Mouse (Mus musculus) neural tube, embryonic 14.5 days (tissue): ENCODE data around the gene Kdelc1. TPM values are rescaled to one million over a fixed set of nuclear protein-coding genes. Genes with fewer than 3 reads are reported as not detected.

Experiments
- ATAC-seq: fragments of 200-750 bp; cut with Nextera tagmentation; 2 replicates; pipeline ENCODE4 v1.8.0; 2017; ENCODE audit warnings: low read depth, mild to moderate bottlenecking, moderate TSS enrichment, moderate library complexity
- H3K27ac ChIP-seq: fragments of 300-500 bp; sonication (generic); 2 replicates; pipeline ENCODE4 v1.5.1; 2014; ENCODE audit warnings: low read depth, mild to moderate bottlenecking, control low read depth, low read length, moderate library complexity, mixed read lengths
- H3K27me3 ChIP-seq: fragments of 300-500 bp; sonication (generic); 2 replicates; pipeline ENCODE4 v1.6.1; 2014; ENCODE audit warnings: low read length; ENCODE audit not compliant: control insufficient read depth, insufficient read depth
- H3K36me3 ChIP-seq: fragments of 300-500 bp; sonication (generic); 2 replicates; pipeline ENCODE4 v1.6.1; 2014; ENCODE audit warnings: low read length, mixed read lengths; ENCODE audit not compliant: control insufficient read depth, insufficient read depth
- H3K4me1 ChIP-seq: fragments of 300-500 bp; sonication (generic); 2 replicates; pipeline ENCODE4 v1.6.1; 2014; ENCODE audit warnings: low read length; ENCODE audit not compliant: control insufficient read depth, insufficient read depth
- H3K4me2 ChIP-seq: fragments of 300-500 bp; sonication (generic); 2 replicates; pipeline ENCODE4 v1.6.1; 2014; ENCODE audit warnings: mild to moderate bottlenecking, low read depth, low read length, control low read depth
- H3K4me3 ChIP-seq: fragments of 300-500 bp; sonication (generic); 2 replicates; pipeline ENCODE4 v1.5.1; 2014; ENCODE audit warnings: low read depth, low read length, control low read depth, mixed read lengths
- H3K9ac ChIP-seq: fragments of 300-500 bp; sonication (generic); replicated peaks from 2 replicates; pipeline ENCODE4 v1.6.1; 2014; ENCODE audit warnings: low read depth, mild to moderate bottlenecking, control low read depth, low read length, mixed read lengths
- H3K9me3 ChIP-seq: fragments of 300-500 bp; sonication (generic); 2 replicates; pipeline ENCODE4 v1.6.1; 2016; ENCODE audit warnings: low read length; ENCODE audit not compliant: control insufficient read depth
- WGBS: fragments of 180-500 bp; shearing (Covaris S2); extraction: QIAGEN DNeasy Blood & Tissue Kit; methylation state at CpG from one replicate; pipeline ENCODE4 v1.1.7; 2014; 5-methylcytosine and 5-hydroxymethylcytosine counted together
- polyA plus RNA-seq: library from polyadenylated mRNA; unstranded; fragments of >200 nt; fragmentation: Nextera tagmentation; extraction: Ambion mirVana; gene quantifications from 2 replicates; pipeline ENCODE4 v1.2.1, GENCODE M21; 2014

Kdelc1 gene
- polyA plus RNA-seq, 1 experiment from 2014 or later, result 25.3 TPM

GRCm38 (mm10) chr1:44142747-44143146, 24.1 kb upstream of the Kdelc1 start:
- Histone ChIP-seq H3K27me3 (no peaks in the 10 kb centered on the region), H3K4me1 (no peaks in the 10 kb centered on the region), H3K4me2 (no peak overlapping the region), H3K9me3 (no peaks in the 10 kb centered on the region), H3K4me3 (no peak overlapping the region), H3K27ac (no peak overlapping the region), H3K36me3 (peaks cover 24% of the 10 kb centered on the region; the same call in 1 of the 2 replicates), H3K9ac (no peak overlapping the region)
- no peak for ATAC-seq
- 90% methylated on average over 5 of the region's 5 CpGs for WGBS

DNA sequence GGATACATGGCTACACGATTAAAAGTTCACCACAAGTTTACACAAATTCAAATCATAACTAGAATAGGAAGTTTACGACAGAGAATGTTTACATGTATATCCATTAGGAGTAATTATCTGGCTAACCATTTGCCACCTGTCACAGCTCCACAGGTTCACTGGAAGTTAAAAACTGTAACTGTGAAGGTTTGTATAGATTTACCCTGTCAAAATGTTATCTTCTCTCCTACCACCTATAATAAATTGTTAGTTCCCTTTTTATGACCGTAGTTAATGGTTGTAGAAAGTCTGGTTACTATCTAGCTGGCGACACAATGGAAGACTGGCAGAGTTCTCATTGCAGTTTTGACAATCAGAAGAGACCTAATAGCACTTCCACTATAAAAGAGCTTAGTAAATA, 21.6 kb upstream of the Kdelc1 start:
- no peak overlapping the region for H3K27ac ChIP-seq
- no peak for ATAC-seq
- no peak overlapping the region for H3K9ac ChIP-seq
- H3K36me3 ChIP-seq, result peaks cover 37% of the 10 kb centered on the region; the same call in 1 of the 2 replicates
- no peak overlapping the region for H3K4me3 ChIP-seq
- no peaks in the 10 kb centered on the region for H3K4me1 ChIP-seq
- 80% methylated on average over 4 of the region's 4 CpGs for WGBS
- no peak overlapping the region for H3K4me2 ChIP-seq
- no peaks in the 10 kb centered on the region for H3K9me3 ChIP-seq
- no peaks in the 10 kb centered on the region for H3K27me3 ChIP-seq

GRCm38 (mm10) chr1:44129929-44130581, 11.4 kb upstream of the Kdelc1 start:
- no peak for ATAC-seq
- Histone ChIP-seq H3K36me3 (peaks cover 31% of the 10 kb centered on the region; the same call in 1 of the 2 replicates), H3K9me3 (no peaks in the 10 kb centered on the region), H3K4me2 (no peak overlapping the region), H3K4me1 (no peaks in the 10 kb centered on the region), H3K9ac (no peak overlapping the region), H3K27ac (no peak overlapping the region), H3K27me3 (no peaks in the 10 kb centered on the region), H3K4me3 (no peak overlapping the region)
- WGBS, result 91% methylated on average over 4 of the region's 4 CpGs

- WGBS, result 98% methylated on average over 4 of the region's 4 CpGs
- peaks cover 19% of the 10 kb centered on the region; the same call in 1 of the 2 replicates for H3K36me3 ChIP-seq
- no peak overlapping the region for H3K27ac ChIP-seq
- H3K9me3 ChIP-seq, result no peaks in the 10 kb centered on the region
- peaks cover 8% of the 10 kb centered on the region; the same call in 1 of the 2 replicates for H3K4me1 ChIP-seq
- no peak for ATAC-seq
- H3K4me2 ChIP-seq, result no peak overlapping the region
- no peak overlapping the region for H3K4me3 ChIP-seq
- H3K27me3 ChIP-seq, result no peaks in the 10 kb centered on the region
- H3K9ac ChIP-seq, result no peak overlapping the region
Measured at GRCm38 (mm10) chr1:44125590-44125989, 7.0 kb upstream of the Kdelc1 start.

GRCm38 (mm10) chr1:44122256-44122655, 3.6 kb upstream of the Kdelc1 start:
- H3K9ac ChIP-seq, result no peak overlapping the region
- no peak overlapping the region for H3K27ac ChIP-seq
- no peaks in the 10 kb centered on the region for H3K27me3 ChIP-seq
- ATAC-seq, result no peak
- H3K4me3 ChIP-seq, result no peak overlapping the region
- H3K36me3 ChIP-seq, result peaks cover 6% of the 10 kb centered on the region; the same call in 1 of the 2 replicates
- WGBS, result 88% methylated on average over 3 of the region's 3 CpGs
- H3K4me2 ChIP-seq, result no peak overlapping the region
- H3K4me1 ChIP-seq, result peaks cover 16% of the 10 kb centered on the region; the same call in 1 of the 2 replicates
- H3K9me3 ChIP-seq, result no peaks in the 10 kb centered on the region

DNA sequence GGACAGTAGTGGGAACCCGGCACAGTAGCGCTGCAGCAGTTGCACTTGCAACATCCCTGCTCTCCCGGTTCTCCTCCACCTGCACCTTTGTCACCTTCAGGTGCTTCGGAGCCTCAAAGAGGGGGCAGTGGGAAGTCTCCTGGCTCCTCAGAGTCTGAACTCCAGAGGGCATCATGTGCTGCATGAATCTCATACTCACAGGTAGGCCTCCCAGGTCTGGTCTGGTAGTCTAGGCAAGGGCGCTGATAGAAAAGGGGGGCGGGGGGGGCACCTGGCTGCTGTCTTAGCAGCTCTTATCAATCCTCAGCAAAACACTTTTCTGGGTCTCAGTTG, 1.4 kb upstream of the Kdelc1 start:
- peak overlapping the region; percentile 85 for H3K4me2 ChIP-seq
- peak; percentile 22; the same call in 1 of the 2 replicates for ATAC-seq
- H3K36me3 ChIP-seq, result no peaks in the 10 kb centered on the region
- H3K9me3 ChIP-seq, result no peaks in the 10 kb centered on the region
- no peaks in the 10 kb centered on the region for H3K27me3 ChIP-seq
- H3K4me3 ChIP-seq, result peak overlapping the region; percentile 63
- 4% methylated on average over 6 of the region's 6 CpGs for WGBS
- peaks cover 16% of the 10 kb centered on the region; the same call in 1 of the 2 replicates for H3K4me1 ChIP-seq
- H3K9ac ChIP-seq, result peak overlapping the region; percentile 89
- H3K27ac ChIP-seq, result peak overlapping the region; percentile 94

DNA sequence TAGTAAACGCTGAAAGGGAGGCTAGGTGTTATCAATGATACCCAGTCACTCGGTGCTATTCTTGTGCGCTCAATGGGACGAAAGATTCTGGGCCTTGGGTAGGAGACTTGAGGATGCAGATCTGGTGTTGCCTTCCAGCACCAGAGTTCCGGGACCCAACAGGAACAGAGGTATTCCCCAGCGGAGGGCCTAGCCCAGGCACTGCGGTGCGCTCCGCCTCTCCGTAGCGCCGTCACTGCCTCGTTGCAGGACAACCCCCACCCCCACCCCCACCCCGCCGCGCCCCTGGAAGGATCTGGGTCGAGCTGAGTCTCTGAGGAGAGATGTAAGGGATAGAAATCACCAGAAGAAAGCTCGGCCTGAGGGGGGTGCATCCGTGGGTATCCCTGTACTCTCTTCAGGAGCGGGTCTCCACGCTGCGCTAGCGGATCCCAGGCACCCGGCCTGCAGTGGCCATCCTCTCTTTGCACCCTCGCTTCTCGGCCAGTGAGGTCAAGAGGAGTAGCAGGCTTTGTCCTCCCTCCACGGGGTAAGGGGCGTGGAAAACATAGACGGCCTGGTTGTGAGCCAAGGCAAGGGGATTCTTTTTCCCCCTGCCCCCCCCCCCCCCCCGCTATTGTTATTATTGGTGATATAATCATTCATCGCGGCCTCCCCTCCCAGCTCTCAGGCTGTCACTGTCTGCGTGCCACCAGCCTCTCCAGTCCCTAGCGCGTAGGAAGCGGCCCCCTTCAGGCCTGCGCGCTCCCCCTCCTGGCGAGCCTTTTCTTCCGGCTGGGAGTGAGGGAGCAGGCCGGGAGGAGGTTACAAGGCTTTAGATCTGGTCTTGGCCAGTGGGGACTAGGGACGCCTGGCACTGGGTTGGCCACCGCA, 829 bp upstream of the Kdelc1 start:
- H3K4me1 ChIP-seq, result peaks cover 16% of the 10 kb centered on the region; the same call in 1 of the 2 replicates
- no peaks in the 10 kb centered on the region for H3K36me3 ChIP-seq
- peak overlapping the region; percentile 94 for H3K27ac ChIP-seq
- H3K9ac ChIP-seq, result peak overlapping the region; percentile 89
- peak overlapping the region; percentile 85 for H3K4me2 ChIP-seq
- no peaks in the 10 kb centered on the region for H3K9me3 ChIP-seq
- ATAC-seq, result peak; percentile 89
- peak overlapping the region; percentile 63 for H3K4me3 ChIP-seq
- no peaks in the 10 kb centered on the region for H3K27me3 ChIP-seq
- WGBS, result 0% methylated on average over 41 of the region's 43 CpGs

DNA sequence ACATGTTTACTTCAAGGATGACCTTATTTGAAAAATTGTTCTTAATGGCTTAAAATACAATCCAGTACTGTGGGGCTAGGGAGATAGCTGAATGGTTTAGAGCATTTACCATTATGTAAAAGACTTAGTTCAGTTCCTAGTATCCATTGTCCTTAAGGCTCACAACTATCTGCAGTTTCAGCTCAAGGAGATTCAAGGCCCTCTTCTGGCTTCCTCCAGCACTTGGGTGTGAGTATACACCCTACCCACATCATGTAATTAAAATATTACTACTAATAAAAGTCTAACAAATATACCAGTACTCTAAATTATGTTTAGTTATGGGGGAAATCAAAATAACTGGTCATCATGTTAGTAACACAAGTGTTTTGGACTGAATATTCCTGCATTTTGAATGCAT, 1.0 kb downstream of the Kdelc1 start:
- Histone ChIP-seq H3K9ac (no peak overlapping the region), H3K36me3 (peaks cover 9% of the 10 kb centered on the region), H3K4me1 (peaks cover 16% of the 10 kb centered on the region; the same call in 1 of the 2 replicates), H3K4me3 (peak overlapping the region; percentile 63), H3K9me3 (no peaks in the 10 kb centered on the region), H3K27me3 (no peaks in the 10 kb centered on the region), H3K4me2 (peak overlapping the region; percentile 85), H3K27ac (no peak overlapping the region)
- ATAC-seq, result no peak

DNA sequence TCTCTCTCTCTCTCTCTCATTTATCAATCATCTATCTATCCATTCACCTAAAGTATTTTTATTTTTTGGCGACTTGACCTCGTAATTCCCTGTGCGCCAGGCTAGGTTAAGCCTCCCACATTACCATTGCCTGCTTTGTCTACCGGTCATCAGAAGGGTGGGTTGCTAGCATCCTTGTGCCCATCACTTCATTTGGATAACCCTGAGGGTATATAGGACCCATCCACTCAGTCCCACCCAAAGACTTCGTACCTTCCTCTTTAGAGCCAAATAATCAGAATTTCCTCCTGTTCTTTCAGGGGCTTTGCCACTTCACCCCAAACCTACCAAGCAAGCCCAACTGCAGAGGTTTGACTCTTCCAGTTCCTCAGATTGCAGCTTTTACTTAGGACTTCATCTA, 15.7 kb downstream of the Kdelc1 start:
- no peaks in the 10 kb centered on the region for H3K9me3 ChIP-seq
- H3K36me3 ChIP-seq, result peaks cover 15% of the 10 kb centered on the region
- no peak overlapping the region for H3K9ac ChIP-seq
- H3K27me3 ChIP-seq, result no peaks in the 10 kb centered on the region
- no peak for ATAC-seq
- H3K4me1 ChIP-seq, result peaks cover 6% of the 10 kb centered on the region; the same call in 1 of the 2 replicates
- 17% methylated on average over 5 of the region's 5 CpGs for WGBS
- H3K4me3 ChIP-seq, result peak overlapping the region; percentile 82
- H3K4me2 ChIP-seq, result peak overlapping the region; percentile 69
- no peak overlapping the region for H3K27ac ChIP-seq
